Mouse (Mus musculus) lung, adult 18-20 months (tissue): ENCODE measurements around the gene Thoc5.

Experiments
- DNase-seq, 2 experiments: peaks; one replicate each; pipeline ENCODE4 v3.0.0; 2022; ENCODE audit warnings: mixed read lengths in 2 of 2

Gene Thoc5

GRCm38 (mm10) chr11:4975623-4976022 lies 80.5 kb downstream of the Thoc5 start:
- DNase-seq: peak; percentile 60 to 74
